In genomic region chr16:76406319-76406718, GRCm38 (mm10) we compare ENCODE assay signal across 18 mouse cellular contexts. TPM values are rescaled to one million over a fixed set of nuclear protein-coding genes. Genes with fewer than 3 reads are reported as not detected.
A peak's percentile ranks its signal among the peaks of the same experiment; 100 is the strongest.
DNase-seq lines count a peak whose midpoint lies in the region; ATAC-seq and TF ChIP-seq lines count a peak whose summit lies in the region.
"Had no signal": no experiment of that assay in that cellular context is flagged by ENCODE, and none has a peak within 500 bp of the region (broad histone marks: within the 10 kb centered on the region; RNA-seq: fewer than 3 reads in every experiment).

No protein-coding gene starts in this region.

- TF ChIP-seq EP300 in heart, postnatal 0 days (IDR thresholded peaks at IDR 0.05; ENCODE audit: low read depth): no peak

- no peak overlapping the region for H3K9ac ChIP-seq in heart, embryonic 12.5 days
- no peak overlapping the region for H3K9ac ChIP-seq in heart, postnatal 0 days (replicated peaks; ENCODE audit: low read depth, low read length)
- no peak overlapping the region for H3K9ac ChIP-seq in kidney, embryonic 15.5 days
- H3K9ac ChIP-seq: embryonic facial prominence, embryonic 13.5 days; forebrain, embryonic 12.5 days; forebrain, postnatal 0 days; hindbrain, embryonic 15.5 days had no signal

- peak; percentile 20 to 45 for DNase-seq in heart, adult 18-20 months
- peak; percentile 39 for DNase-seq in heart, postnatal 0 days (ENCODE audit: low spot score)
- no peak for DNase-seq in heart, postnatal 14 days
- DNase-seq in 416B (ENCODE audit: low read depth): peak; percentile 29
- no peak for DNase-seq in layer of hippocampus, postnatal 25 days (ENCODE audit: extremely low spot score in 1 of 2, low spot score in 1 of 2)
- DNase-seq: B cell, adult 2 months; cerebellum, adult 11-12 months; cerebellum, adult 9-10 months; cerebellum, postnatal 25 days; forebrain, postnatal 0 days; kidney, adult 2 months had no signal

- H3K27me3 ChIP-seq in heart, embryonic 12.5 days (replicated peaks): no peaks in the 10 kb centered on the region
- H3K27me3 ChIP-seq in heart, postnatal 0 days (ENCODE audit: control insufficient read depth, insufficient read depth, low read length): no peaks in the 10 kb centered on the region
- no peaks in the 10 kb centered on the region for H3K27me3 ChIP-seq in kidney, embryonic 15.5 days
- H3K27me3 ChIP-seq: embryonic facial prominence, embryonic 13.5 days; forebrain, embryonic 12.5 days; hindbrain, embryonic 15.5 days had no signal

- H3K9me3 ChIP-seq in heart, embryonic 12.5 days (replicated peaks): no peaks in the 10 kb centered on the region
- H3K9me3 ChIP-seq in heart, postnatal 0 days (replicated peaks; ENCODE audit: control insufficient read depth, low read length): no peaks in the 10 kb centered on the region
- no peaks in the 10 kb centered on the region for H3K9me3 ChIP-seq in kidney, embryonic 15.5 days (replicated peaks)
- H3K9me3 ChIP-seq: embryonic facial prominence, embryonic 13.5 days; forebrain, embryonic 12.5 days; hindbrain, embryonic 15.5 days had no signal

- no peak for ATAC-seq in heart, embryonic 12.5 days (ENCODE audit: insufficient number of reproducible peaks, low FRiP score)
- 0 out of 2 replicates have a peak, but pooled peaks have one; percentile 63 for ATAC-seq in heart, postnatal 0 days (ENCODE audit: insufficient read depth, low read depth)
- no peak for ATAC-seq in kidney, embryonic 15.5 days (replicated peaks; ENCODE audit: low FRiP score)
- ATAC-seq: forebrain, postnatal 0 days; intestine, embryonic 16.5 days had no signal

- no peak overlapping the region for H3K27ac ChIP-seq in heart, embryonic 12.5 days (ENCODE audit: poor library complexity, severe bottlenecking)
- no peak overlapping the region for H3K27ac ChIP-seq in heart, postnatal 0 days (ENCODE audit: low read depth)
- 0 out of 2 replicates have a peak overlapping the region, but pooled peaks have one; percentile 65 for H3K27ac ChIP-seq in cortical plate, adult 2 months (ENCODE audit: insufficient read depth, low read length)
- H3K27ac ChIP-seq in kidney, embryonic 15.5 days: no peak overlapping the region
- H3K27ac ChIP-seq: embryonic facial prominence, embryonic 13.5 days; forebrain, embryonic 12.5 days; hindbrain, embryonic 15.5 days had no signal

- H3K36me3 ChIP-seq in heart, embryonic 12.5 days: no peaks in the 10 kb centered on the region
- H3K36me3 ChIP-seq in heart, postnatal 0 days (replicated peaks; ENCODE audit: control insufficient read depth, insufficient read depth, low read length): no peaks in the 10 kb centered on the region
- no peaks in the 10 kb centered on the region for H3K36me3 ChIP-seq in kidney, embryonic 15.5 days
- H3K36me3 ChIP-seq: embryonic facial prominence, embryonic 13.5 days; forebrain, embryonic 12.5 days; hindbrain, embryonic 15.5 days had no signal

- H3K4me2 ChIP-seq in heart, embryonic 12.5 days: no peak overlapping the region
- no peak overlapping the region for H3K4me2 ChIP-seq in heart, postnatal 0 days (ENCODE audit: low read depth, low read length)
- no peak overlapping the region for H3K4me2 ChIP-seq in kidney, embryonic 15.5 days
- H3K4me2 ChIP-seq: forebrain, embryonic 12.5 days; hindbrain, embryonic 15.5 days had no signal

- no peak overlapping the region for H3K4me3 ChIP-seq in heart, embryonic 12.5 days
- H3K4me3 ChIP-seq in heart, postnatal 0 days (ENCODE audit: low read depth, low read length): no peak overlapping the region
- H3K4me3 ChIP-seq in cortical plate, adult 2 months (ENCODE audit: insufficient read depth, low read length): no peak overlapping the region
- H3K4me3 ChIP-seq in kidney, embryonic 15.5 days (replicated peaks): no peak overlapping the region
- H3K4me3 ChIP-seq: embryonic facial prominence, embryonic 13.5 days; forebrain, embryonic 12.5 days; hindbrain, embryonic 15.5 days had no signal

- H3K4me1 ChIP-seq in heart, embryonic 12.5 days (replicated peaks): peaks cover 22% of the 10 kb centered on the region
- H3K4me1 ChIP-seq in heart, postnatal 0 days (ENCODE audit: control insufficient read depth, insufficient read depth): no peaks in the 10 kb centered on the region
- no peaks in the 10 kb centered on the region for H3K4me1 ChIP-seq in cortical plate, adult 2 months (ENCODE audit: control insufficient read depth, insufficient read depth, low read length)
- H3K4me1 ChIP-seq in kidney, embryonic 15.5 days: peaks cover 11% of the 10 kb centered on the region; the same call in 1 of the 2 replicates
- H3K4me1 ChIP-seq: forebrain, embryonic 12.5 days; hindbrain, embryonic 15.5 days had no signal

- 67% methylated on average over 7 of the region's 7 CpGs for WGBS in heart, embryonic 12.5 days
- whole genome bisulfite sequencing in heart, postnatal 0 days: 49% methylated on average over 7 of the region's 7 CpGs
- 91% methylated on average over 7 of the region's 7 CpGs for WGBS in kidney, embryonic 15.5 days

- no peak for TF ChIP-seq CTCF in heart, postnatal 0 days (IDR thresholded peaks at IDR 0.05; ENCODE audit: low read depth)
- TF ChIP-seq CTCF in cortical plate, adult 2 months (IDR thresholded peaks at IDR 0.05; ENCODE audit: extremely low read depth, insufficient read depth, low read length): no peak

- TF ChIP-seq POLR2A in cortical plate, adult 2 months (IDR thresholded peaks at IDR 0.05; ENCODE audit: extremely low read depth, insufficient read depth, low read length): no peak

- intact Hi-C loops in heart, postnatal 14 days (cut with DNase I): no loop called here

RNA-seq across cellular contexts. Expression of gene Nrip1, which starts 32.7 kb away (rescaled TPM):
- total RNA-seq in heart, adult 18-20 months (2021): 10 to 100 TPM; 18.3 to 19.8 TPM
- polyA plus RNA-seq in heart, embryonic 12.5 days (2016; fragmentation: Nextera tagmentation; extraction: Ambion mirVana): 28.5 and 29.6 TPM in 2 replicates
- total RNA-seq in heart, postnatal 0 days (2014; rRNA removed; ENCODE audit: low replicate concordance): 9.0 and 11.6 TPM in 2 replicates
- polyA plus RNA-seq in heart, postnatal 0 days (2015; fragmentation: Nextera tagmentation; extraction: Ambion mirVana): 13.3 and 14.1 TPM in 2 replicates
- total RNA-seq in heart, postnatal 14 days (2021): 10 to 100 TPM; 28.7 to 29.2 TPM
- polyA plus RNA-seq in cortical plate, adult 2 months (2012; rRNA removed): 7.5 and 7.7 TPM in 2 replicates
- 55.0 and 58.3 TPM in 2 replicates for polyA plus RNA-seq in kidney, embryonic 15.5 days (2015; fragmentation: Nextera tagmentation; extraction: Ambion mirVana)
- total RNA-seq in layer of hippocampus, postnatal 25 days (2021): 10 to 100 TPM; 61.2 to 63.5 TPM

Comparison
In these comparisons a context has a peak if more than half of its experiments do, and no peak if none do; other contexts are left out.
1. DNase-seq: peak in heart, adult 18-20 months (2 of 2), heart, postnatal 0 days (single experiment) and 416B (single experiment); none in heart, postnatal 14 days (0 of 2) and layer of hippocampus, postnatal 25 days (0 of 2).